Mouse (Mus musculus): ENCODE measurements around the gene Cbarp. TPM values are rescaled to one million over a fixed set of nuclear protein-coding genes. Genes with fewer than 3 reads are reported as not detected.

Cbarp gene
- total RNA-seq, 2 experiments from 2014 or later = 129 to 266 TPM

GRCm38 (mm10) chr10:80131952-80132350 lies 8.7 kb downstream of the Cbarp start:
- no peak for DNase-seq (ENCODE audit: low spot score in 2 of 2)

GRCm38 (mm10) chr10:80131316-80131951 lies 9.2 kb downstream of the Cbarp start:
- DNase-seq (ENCODE audit: low spot score in 2 of 2) = no peak

GRCm38 (mm10) chr10:80130403-80131031 lies 10.1 kb downstream of the Cbarp start:
- DNase-seq (ENCODE audit: low spot score in 2 of 2) = no peak

GRCm38 (mm10) chr10:80129846-80130245 lies 10.8 kb downstream of the Cbarp start:
- no peak for DNase-seq (ENCODE audit: low spot score in 2 of 2)

- DNase-seq (ENCODE audit: low spot score in 2 of 2) = no peak
Measured at GRCm38 (mm10) chr10:80127920-80128319, 12.7 kb downstream of the Cbarp start.

GRCm38 (mm10) chr10:80123932-80124562 lies 16.6 kb downstream of the Cbarp start:
- DNase-seq (ENCODE audit: low spot score in 2 of 2) = no peak

GRCm38 (mm10) chr10:80121639-80122038 lies 19.0 kb downstream of the Cbarp start:
- no peak for DNase-seq (ENCODE audit: low spot score in 2 of 2)

GRCm38 (mm10) chr10:80120146-80120545 lies 20.5 kb downstream of the Cbarp start:
- no peak for DNase-seq (ENCODE audit: low spot score in 2 of 2)

GRCm38 (mm10) chr10:80118552-80118951 lies 22.1 kb downstream of the Cbarp start:
- no peak for DNase-seq (ENCODE audit: low spot score in 2 of 2)

- DNase-seq (ENCODE audit: low spot score in 2 of 2) = no peak
Measured at GRCm38 (mm10) chr10:80117736-80118135, 22.9 kb downstream of the Cbarp start.

- DNase-seq (ENCODE audit: low spot score in 2 of 2) = no peak
Measured at GRCm38 (mm10) chr10:80116927-80117691, 23.5 kb downstream of the Cbarp start.

- DNase-seq (ENCODE audit: low spot score in 2 of 2) = no peak
Measured at GRCm38 (mm10) chr10:80116563-80116926, 24.1 kb downstream of the Cbarp start.

- DNase-seq (ENCODE audit: low spot score in 2 of 2) = no peak
Measured at GRCm38 (mm10) chr10:80115944-80116335, 24.7 kb downstream of the Cbarp start.

- DNase-seq (ENCODE audit: low spot score in 2 of 2) = peak; percentile 93 to 95
Measured at GRCm38 (mm10) chr10:80115290-80115943, 25.2 kb downstream of the Cbarp start, which contains the start of gene Stk11. Gene Stk11 (plus strand): TSS chr10:80115803.

- peak; percentile 94 to 97 for DNase-seq (ENCODE audit: low spot score in 2 of 2)
Measured at GRCm38 (mm10) chr10:80114341-80115284, 26.0 kb downstream of the Cbarp start.

GRCm38 (mm10) chr10:80107678-80108077 lies 33.0 kb downstream of the Cbarp start:
- DNase-seq (ENCODE audit: low spot score in 2 of 2) = peak in 1 of 2 experiments; percentile 43

- DNase-seq (ENCODE audit: low spot score in 2 of 2) = no peak
Measured at GRCm38 (mm10) chr10:80105926-80106325, 34.7 kb downstream of the Cbarp start.

- DNase-seq (ENCODE audit: low spot score in 2 of 2) = no peak
Measured at GRCm38 (mm10) chr10:80105460-80105859, 35.2 kb downstream of the Cbarp start, which contains the start of gene Sbno2. Gene Sbno2 (minus strand): TSS chr10:80105571.

- DNase-seq (ENCODE audit: low spot score in 2 of 2) = no peak
Measured at GRCm38 (mm10) chr10:80104181-80104580, 36.5 kb downstream of the Cbarp start.

- no peak for DNase-seq (ENCODE audit: low spot score in 2 of 2)
Measured at GRCm38 (mm10) chr10:80103032-80103431, 37.6 kb downstream of the Cbarp start.

All from adrenal gland, adult 18-20 months (tissue).